Mouse (Mus musculus) brain, embryonic 18.5 days (tissue): ENCODE data around the gene Dapk1.

ENCODE experiments used
- DNase-seq: peaks from one replicate; pipeline ENCODE4 v3.0.0-alpha.2; 2012; ENCODE audit warnings: low read depth, low spot score

Dapk1 gene

DNA sequence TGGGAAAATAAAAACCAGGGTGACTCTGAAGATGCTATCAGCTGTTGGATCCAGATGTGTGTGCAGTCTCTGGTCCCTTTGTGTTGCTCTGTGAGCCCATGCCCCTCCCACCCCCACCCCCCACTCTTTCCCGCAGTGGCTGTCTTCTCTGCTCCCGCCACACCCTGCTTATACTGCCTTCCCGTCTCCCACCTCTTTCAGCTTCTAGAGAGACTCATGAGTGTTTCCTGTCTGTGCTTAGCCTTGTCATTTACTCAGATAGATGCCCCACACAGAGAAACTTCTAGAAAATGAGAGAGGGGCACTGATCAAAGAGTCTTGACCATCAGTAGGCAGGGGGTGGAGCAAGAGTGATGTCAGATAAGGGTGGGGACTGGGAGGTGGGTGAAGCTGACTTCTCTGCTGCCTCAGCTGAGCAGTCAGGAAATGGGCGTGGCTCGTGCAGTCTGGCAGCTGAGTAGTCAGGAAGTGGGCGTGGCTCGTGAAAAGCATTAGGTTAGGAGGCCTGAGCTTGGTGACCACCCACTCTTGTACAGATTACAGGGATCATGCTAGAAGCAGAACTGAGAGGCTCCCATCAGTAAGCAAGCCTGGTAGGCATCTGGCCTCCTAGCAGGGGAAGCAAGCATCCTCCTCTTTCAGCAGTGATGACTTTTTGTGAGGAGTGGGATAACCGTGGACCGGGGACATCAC is 136.0 kb downstream of the Dapk1 start:
- no peak for DNase-seq

DNA sequence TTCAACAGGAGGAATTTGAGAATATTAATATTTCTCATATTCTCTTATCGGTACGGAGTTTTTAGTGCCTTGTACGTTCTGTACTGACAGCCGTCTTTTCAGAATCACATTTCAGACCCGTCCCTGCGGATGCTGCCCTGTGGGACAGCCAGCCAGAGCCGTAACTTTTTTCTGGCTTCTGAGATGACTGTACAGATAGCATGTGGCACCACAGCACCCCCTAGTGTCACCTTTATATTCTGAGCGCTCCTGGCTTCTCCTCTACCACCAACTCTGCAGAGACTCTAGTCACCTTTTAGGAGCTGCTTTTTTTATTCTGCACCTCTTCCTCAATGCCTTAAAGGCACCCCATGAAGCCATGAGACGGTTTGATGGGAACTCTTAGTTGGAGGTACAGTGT is 136.7 kb downstream of the Dapk1 start:
- DNase-seq: peak; percentile 34

DNA sequence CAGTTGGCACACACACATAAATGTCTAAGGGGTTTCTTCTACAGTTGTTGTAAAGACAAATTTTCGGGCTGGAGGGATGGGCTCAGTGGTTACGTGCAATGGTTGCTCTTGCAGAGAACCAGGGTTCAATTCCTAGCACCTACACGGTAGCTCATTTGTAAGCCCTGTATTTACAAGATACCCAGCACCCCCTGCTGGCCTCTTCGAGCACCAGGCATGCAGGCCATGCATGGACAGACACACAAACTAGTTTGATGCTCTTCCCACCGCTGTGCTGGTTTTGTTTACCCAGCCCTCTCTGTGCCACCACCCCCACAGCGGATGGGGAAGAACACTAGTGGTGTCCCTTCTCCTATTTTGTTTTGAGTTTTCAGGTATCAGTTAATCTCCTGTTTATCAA is 138.5 kb downstream of the Dapk1 start:
- no peak for DNase-seq

DNA sequence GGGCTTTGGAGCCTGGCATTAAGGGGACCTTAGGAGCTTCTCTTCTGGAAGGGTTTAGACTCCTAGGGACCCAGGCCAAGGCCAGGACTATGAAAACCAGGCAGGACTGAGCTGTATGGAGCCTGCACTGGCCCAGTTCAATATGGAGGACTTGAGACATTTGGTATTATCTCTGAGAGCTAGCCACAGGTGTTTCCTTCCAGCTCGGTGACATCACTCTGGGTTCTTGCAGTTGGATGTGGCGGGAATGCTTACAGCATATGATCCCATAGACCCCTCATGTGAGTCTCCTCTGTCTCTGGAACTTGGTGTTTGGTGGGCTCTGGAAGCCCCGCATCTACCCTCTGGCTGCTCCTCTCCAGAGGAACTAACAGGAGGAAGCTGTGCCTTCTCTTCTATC is 140.9 kb downstream of the Dapk1 start:
- no peak for DNase-seq

DNA sequence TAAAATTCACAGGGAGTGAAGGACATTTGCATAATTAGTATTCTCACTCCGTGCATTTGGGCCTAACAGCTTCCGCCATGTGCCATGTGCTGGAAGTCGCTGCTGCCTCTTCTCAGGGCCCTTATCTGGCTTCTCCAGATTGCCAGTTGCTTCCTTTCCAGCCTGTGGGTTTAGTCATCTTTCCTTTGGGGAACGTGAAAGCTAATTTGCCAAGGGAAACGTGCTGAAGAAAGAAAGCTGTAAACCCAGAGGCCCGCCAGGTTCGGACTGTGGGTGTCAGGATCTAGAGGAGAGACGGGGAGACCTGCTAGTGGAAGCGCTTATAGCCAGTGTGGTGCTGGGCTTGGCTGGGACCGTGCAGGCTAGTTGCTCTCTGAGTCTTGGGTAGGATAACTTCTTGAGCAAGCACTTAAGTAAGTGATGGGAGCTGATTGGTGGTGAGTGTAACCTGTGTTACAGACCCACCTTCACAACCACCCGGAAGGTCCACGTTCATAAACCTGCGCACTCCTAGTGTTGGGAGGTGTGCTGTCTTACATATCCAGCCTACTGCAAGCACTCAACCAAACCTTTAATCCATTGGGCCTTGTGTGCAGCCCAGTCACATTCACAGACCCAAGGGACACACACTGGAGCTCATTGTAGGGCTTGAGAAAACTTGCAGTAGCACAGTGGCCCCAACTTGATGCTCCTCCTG is 141.8 kb downstream of the Dapk1 start:
- no peak for DNase-seq

DNA sequence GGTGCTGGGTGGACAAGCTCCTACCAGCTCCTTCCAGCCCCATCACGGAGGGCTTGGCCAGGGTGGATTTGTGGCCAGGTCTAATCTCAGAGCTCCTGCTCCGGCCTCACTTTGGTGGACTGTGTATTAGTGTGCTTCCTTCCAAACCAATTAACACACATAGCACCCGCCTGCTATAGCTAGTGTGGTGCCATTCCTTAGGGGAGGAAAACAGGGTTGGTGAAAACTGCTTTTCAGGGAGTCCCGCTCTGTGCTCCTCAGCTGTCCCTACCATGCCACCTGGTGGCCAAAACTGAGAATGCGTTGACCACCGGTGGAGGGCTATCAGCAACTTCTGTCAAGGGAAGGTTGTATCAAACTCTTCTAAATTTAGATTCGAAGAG is 142.3 kb downstream of the Dapk1 start:
- peak; percentile 28 for DNase-seq

DNA sequence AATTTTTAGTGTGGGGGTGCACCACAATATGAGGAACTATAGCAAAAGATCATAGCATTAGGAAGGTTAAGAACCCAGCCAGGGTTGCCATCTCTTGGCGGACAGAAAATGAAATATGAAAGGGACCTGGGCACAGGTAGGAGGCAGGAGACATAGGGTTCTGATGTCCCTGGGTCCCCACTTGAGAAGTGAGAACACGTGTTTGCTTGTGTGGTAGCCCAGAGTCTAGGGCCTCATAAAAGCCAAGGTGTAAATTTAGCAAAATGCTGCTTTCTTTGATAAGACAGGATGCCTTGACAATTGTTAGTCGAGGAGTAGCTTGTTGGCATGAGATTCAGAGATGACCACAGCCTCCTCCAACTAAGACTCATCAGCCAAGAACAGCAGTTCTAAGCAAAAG is 143.0 kb downstream of the Dapk1 start:
- DNase-seq: no peak

DNA sequence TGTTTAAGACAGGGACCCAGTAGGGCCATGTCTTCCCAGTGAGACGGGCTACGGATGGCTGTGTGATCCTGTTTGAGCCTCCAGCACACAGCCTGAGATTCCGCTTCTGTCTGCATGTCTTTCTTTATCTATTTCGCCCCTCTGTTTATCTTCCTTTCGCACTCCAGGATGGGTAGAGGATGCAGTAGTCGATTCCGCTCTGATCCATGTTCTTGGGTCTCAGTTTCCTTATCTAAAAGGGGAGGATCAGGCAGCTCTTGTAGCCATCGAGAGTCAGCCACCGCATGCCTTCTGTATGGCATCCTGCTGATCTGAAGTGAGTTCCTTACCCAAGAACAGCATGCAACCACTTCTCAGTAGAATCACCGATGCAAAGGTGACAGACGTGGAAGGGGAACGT is 143.6 kb downstream of the Dapk1 start:
- DNase-seq: no peak

DNA sequence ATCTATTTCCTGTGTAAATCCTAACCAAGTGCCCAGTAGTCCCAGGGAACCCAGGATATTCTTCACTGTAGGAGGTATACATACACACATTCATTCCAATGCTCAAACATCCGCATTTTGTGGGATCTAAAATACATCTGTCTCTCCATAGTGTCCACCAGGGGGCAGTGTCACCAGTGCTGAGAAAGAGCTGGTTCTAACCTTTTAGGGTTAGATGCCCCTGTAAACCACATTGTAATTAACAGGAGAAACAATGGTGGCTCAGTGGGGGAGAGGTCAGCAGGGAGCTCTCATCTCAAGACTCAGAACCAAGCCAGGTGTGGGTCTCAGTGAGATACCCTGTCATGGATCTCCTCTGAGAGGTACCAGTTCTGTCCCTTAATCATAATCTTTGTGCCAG is 144.5 kb downstream of the Dapk1 start:
- no peak for DNase-seq

DNA sequence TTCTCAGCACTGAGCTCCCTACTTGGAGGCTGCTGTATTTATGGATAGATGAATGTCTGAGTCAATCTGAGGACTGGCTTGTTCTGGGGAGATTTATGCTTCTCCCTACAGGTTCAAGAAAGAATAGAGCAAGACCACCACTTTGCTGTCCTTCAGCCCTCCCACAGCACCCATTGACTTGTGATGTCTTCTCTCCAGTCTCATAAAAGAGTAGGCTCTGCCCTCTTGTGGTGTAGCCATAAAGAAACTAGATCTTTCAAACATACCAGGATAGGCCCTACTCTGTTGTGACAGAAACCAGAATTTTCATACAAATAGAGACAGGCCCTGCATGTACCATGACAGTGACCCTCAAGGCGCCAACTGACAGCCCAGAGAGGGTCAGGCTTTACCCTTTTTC is 145.5 kb downstream of the Dapk1 start:
- no peak for DNase-seq

DNA sequence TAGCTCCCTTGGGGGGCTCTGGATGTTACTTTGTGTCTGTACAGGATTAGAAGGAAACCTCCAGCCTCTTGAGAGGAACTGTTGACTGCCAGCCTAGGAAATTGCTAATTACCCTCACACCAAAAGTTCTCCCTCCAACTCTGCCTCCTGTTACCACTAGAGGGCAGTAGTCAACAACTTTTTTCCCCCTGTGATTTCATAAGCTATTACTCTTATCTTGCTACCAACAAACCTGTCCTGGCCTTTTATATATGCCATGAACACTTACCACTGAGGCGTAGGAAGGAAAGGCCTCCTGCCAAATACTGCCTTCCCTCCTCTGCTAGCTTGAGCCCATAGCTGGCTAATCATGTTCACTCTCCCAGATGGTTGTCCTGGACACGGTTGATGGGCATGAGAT is 146.8 kb downstream of the Dapk1 start:
- no peak for DNase-seq

DNA sequence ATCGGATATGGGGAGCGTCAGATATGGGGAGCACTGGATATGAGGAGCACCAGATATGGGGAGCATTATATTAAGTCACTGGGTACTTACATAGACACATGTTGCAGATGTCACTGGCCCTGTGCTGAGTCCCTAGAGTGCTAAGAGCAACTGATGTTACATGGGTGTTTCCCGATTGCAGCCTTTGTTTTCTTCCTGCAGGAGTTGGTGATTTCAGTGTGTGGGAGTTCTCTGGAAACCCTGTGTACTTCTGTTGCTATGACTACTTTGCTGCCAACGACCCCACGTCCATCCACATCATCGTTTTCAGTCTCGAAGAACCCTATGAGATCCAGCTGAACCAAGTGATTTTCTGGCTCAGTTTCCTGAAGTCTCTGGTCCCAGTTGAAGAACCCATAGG is 149.2 kb downstream of the Dapk1 start:
- no peak for DNase-seq

DNA sequence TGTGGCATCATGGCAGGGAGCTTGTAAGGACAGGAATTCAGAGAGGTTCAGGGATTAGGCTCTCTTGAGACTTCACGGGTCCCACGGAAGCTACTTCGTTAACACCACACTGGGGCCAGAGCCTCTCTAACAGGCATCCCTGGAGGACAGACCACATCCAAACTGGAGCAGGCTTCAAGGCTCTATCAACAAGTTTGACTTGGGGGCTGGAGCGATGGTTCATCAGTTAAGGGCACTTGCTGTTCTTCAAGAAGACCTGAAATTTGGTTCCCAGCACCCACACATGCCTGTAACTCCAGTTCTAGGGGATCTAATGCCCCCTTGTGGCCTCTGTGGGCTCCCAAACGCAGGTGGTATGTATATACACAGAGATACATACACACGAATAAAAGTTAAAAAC is 151.5 kb downstream of the Dapk1 start:
- no peak for DNase-seq

DNA sequence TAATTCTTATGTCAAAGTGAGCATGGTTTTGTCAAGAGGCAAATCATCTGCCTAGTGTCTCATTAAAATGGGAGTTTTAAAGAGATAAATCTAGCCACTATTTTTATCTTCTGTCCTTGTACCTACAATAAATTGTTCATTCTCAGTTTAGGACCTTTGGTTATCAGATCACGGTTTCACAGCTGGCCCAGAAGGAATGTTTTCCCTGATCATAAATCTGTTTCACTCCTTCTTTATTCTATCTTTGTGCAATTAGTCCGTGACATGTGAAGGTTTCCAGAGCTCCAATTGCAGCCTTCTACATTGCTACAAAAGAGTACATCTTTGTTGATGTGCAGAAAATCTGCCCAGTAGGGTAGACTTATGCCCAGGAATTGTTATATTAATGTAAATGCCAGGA is 153.5 kb downstream of the Dapk1 start:
- no peak for DNase-seq

DNA sequence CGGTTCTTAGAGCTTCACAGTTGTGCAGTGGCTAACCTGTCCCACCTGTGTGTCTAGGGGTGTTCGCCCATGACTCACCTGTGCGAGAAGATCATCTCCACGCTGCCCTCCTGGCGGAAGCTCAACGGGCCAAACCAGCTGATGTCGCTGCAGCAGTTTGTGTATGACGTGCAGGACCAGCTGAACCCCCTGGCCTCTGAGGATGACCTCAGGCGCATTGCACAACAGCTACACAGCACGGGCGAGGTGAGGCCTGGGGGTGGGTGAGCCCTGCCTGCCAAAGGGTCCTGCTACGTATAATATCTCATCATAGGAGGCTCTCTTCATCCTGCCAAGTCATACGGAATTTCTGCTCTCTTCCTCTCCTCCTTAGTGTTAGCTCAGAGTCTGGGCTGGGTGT is 155.5 kb downstream of the Dapk1 start:
- no peak for DNase-seq

DNA sequence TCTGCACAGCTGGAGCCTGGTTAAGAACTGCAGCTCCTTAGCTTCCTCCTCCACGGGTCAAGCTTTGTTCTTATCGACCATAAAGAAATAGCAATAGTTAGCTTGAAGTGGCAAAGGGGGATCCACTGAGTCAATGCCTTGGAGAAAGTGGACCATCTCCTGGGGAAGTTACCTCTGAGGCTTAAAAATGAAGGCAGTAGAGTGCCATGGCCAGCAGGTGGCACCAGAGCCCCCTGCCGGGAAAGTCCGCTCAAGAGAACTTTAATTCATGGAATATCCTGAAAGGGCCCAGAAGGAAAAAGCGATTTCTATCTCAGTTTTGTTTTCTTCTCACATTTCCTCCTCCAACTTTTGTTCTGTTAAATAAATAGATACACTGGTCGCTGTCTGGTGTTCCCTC is 157.4 kb downstream of the Dapk1 start:
- DNase-seq: no peak

DNA sequence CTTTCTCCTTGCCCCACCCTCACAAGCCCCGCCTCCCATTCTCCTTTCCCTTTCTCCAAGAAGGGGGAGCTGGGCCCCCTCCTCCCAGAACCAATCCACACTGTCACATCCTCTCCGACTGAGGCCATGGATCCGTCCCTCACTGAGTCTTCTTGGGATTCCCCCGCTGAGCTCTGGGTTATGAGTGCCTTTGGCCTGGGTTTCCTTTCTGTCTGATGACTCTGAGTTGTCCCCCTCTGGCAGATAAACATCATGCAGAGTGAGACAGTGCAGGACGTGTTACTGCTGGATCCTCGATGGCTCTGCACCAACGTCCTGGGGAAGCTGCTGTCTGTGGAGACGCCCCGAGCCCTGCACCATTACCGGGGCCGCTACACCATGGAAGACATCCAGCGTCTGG is 158.6 kb downstream of the Dapk1 start:
- no peak for DNase-seq

DNA sequence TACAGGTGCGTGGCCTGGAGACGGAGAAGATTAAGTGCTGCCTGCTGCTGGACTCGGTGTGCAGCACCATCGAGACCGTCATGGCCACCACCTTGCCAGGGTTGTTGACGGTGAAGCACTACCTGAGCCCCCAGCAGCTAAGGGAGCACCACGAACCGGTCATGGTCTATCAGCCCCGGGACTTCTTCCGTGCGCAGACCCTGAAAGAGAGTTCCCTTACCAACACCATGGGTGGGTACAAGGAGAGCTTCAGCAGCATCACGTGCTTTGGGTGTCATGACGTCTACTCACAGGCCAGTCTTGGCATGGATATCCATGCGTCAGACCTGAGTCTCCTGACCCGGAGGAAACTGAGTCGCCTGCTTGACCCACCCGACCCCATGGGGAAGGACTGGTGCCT is 159.4 kb downstream of the Dapk1 start:
- no peak for DNase-seq

DNA sequence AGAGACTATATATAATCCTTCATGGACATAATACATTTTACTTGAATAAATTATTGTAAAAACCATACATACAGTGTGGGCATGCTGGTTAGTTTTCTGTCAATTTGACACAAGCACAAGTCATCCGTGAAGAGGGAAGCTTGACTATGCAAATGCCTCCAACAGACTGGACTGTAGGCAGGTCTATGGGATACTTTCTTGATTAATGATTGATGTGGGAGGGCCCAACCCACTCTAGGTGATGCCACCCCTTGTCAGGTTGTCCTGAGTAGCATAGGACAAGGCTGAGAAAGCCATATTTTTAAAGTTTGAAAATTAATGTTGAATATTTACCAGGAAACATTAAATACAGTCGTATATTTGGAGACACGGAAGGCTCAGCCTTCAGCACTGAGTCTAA is 178.8 kb downstream of the Dapk1 start:
- no peak for DNase-seq

DNA sequence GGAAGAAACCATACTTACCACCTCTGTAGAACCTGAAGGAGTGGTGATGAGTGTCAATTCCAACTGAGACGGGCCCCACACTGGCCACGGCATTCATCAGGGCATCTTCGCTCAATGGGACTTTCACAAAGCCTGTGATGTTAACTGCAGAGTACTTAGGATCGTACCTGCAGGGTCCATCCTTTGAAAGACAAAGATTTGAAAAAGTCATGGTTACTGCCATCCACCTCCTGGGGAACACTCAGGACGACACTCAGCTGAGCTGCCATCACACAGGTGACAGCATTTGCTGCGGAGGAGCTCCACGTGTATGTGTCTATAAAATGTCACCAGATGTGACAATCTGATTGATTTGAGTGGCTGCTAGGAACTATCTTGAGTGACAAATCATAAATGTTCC is 181.6 kb downstream of the Dapk1 start:
- no peak for DNase-seq

DNA sequence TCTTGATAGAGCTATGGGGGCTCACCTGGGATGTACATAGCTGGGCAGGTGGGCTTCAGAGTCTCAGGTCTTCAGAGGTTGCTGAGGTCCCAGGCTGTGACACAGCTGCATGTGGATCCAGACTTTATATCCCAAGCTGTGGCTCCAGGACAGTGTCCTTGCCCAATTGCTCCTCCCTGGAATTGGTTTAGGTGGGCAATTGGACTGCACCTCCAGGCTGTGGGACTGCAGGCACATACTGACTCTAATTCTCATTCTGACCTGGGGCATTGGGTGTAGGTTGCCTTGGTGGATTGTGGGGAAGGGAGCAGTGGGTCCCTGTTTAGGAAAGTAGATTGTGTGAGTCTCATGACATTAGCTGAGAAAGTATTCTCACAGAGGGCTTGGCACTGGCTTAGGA is 184.5 kb downstream of the Dapk1 start, which contains the start of gene BC051665:
Gene BC051665, minus strand, starts transcription at position 101 of the 400 bp plus-strand sequence.
- no peak for DNase-seq

DNA sequence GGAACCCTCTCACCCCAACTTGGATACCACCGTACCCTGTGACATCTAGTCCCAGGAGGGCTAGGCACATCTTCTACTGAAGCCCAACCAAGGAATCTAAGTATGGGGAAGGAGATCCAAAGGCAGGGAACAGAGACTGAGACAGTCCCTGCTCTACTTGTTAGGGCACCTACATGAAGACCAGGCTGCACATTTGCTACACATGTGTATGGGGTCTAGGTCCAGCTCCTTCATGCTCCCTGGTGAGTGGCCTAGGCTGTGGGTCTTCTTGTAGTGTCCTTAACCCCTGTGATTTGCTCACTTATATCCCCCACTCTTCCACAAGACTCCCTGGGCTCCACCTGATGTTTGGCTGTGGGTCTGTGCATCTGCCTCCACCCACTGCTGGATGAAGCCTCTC is 187.7 kb downstream of the Dapk1 start:
- no peak for DNase-seq

DNA sequence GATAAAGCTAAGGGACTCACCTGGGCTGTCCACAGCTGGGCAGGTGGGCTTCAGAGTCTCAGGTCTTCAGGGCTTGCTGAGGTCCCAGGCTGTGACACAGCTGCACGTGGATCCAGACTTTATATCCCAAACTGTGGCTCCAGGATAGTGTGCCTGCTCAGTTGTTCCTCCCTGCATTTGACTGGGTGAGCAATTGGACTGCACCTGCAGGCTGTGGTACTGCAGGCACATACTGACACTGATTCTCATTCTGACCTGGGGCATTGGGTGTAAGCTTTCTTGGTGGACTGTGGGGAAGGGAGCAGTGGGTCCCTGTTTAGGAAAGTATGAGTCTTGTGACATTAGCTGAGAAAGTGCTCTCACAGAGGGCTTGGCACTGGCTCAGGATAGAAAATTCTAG is 201.0 kb downstream of the Dapk1 start, which contains the start of gene Ctsll3:
Gene Ctsll3, minus strand, starts transcription at position 101 of the 400 bp plus-strand sequence.
- DNase-seq: no peak

DNA sequence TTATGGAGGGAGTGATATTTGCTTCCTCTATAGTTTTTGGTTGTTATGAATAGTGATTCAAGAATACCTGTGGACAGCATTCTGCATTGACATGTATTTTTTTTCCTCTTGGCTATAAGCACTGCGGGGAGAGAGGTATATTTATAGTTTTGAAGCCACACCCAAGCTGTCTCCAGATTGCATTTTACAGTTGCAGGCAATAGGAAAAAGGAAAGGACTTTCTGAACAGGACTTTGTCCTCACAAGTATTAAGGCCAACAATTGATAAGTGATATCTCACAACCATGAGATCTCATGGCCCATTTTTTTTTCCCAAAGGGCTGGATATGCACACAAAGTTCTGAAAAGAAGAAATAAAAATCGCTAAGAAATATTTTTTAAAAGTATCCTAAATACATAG is 207.9 kb downstream of the Dapk1 start:
- DNase-seq: no peak
